Mouse (Mus musculus): ENCODE measurements around the gene Grifin.
A peak's percentile ranks its signal among the peaks of the same experiment; 100 is the strongest.

The Grifin gene

DNA sequence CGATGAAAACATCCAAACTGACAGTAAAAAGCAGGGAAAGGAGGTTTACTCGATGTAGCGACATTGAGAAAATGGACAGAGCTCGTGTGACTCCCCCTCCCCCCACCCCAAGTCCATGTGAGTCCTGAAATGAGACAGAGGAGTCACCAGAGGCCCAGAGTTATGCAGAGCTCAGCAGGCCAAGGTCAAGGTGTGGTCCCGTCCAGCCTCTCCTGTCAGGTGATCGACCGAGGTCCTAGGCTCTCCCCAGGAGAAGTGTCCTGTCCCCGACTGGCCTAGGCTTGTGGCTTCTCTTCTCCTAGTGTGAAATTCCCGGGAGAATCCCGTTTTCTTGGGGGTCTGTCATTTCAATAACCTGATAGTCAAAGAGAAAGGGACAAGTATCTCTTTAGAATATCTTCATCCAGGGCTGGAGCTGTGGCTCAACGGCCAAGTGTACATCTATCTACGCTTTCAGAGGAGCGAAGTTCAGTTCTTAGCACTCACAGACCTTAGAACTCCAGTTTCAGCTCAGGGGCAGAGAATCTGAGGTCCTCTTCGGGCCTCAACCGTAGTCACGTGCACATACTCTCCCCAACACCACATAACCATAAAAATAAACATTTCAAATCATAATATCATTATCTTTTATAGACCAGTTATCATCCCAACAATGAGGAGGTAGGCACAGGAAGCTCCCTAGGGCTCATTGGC, 24.4 kb upstream of the Grifin start:
- DNase-seq (ENCODE audit: low read depth, low spot score) = no peak

DNA sequence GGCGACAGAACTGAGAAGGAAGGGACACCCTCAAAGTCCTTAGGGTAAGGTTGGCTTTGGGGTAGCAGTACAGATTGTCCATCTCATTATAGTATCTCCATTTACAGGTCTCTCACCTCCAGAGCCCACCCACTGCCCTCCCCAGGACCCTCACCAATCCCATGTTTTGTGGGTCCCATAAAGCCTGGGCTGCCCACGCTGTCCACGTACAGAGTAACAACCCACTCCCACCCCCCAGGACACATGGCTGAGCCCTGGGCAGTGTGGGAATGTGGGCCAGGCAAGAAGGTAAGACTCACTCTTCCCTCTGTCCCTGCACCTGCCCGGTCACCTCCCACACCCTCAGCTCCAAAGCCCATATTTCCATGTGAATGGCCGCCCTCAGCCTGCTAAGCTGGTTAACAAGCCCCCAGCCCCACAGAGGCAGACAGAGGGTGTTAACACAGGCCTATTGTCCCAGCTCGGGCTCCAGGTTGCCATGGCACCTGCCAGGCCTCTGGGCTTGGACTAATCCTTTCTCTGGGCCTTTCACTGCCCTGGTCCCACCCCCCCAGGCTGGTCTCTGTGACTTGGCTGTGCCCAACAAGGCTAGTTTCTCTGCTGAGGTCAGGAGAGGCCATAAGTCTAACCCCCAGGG, 19.0 kb upstream of the Grifin start:
- DNase-seq (ENCODE audit: low read depth, low spot score) = no peak

DNA sequence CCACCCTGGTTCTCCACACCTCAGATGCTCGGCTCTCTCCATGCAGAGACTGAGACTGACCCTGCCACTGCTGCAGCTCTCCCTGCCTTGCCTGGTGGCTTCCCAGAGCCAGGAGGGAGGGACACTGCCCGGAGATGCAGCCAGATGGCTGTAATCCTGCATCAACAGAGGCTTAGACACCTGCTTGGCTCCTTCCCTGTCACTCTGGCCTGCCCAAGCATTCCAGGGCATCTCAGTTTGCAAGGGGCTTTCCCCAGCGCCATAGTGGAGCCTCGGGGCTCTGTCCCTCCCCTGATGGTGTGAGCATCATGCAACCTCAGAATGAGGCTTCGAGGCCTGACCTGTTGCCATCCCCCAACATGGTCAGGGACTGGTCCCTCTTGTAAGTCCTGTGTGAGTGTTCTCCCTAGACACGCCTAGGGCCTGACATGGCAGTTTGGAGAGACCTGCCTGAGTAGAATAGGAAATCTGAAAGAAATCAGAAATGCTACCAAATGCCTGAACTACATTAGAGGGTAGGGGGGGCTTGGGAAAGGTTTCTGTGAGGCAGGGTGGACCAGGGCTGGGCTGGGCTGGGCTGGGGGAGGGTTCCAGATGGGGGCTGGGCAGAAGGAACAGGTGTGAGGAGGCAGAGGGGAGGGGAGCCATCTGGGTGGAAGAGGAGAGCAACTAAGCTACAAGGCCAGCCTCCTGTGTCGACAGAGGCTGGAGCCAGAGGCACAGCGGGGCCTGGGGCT, 18.3 kb upstream of the Grifin start:
- peak; percentile 84 for DNase-seq (ENCODE audit: low read depth, low spot score)

DNA sequence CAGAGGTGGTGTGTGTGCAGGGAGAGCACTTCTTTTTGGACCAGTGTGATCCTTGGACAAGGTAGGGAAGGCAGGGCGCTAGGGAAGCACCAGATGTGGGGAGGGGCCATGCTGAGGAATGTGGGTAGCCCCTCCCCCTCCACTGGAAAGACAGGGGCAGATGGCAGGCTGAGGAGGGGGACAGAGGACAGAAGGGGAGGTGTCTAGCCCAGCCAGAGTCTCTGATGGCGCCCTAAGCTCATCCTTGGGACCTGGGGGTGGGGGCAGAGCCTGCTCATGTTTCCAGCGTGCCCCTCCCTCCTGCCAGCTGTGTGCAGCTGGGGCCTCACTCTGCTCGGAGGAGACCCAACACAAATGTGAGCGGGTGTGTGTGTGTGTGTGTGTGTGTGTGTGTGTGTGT, 16.7 kb upstream of the Grifin start:
- no peak for DNase-seq (ENCODE audit: low read depth, low spot score)

DNA sequence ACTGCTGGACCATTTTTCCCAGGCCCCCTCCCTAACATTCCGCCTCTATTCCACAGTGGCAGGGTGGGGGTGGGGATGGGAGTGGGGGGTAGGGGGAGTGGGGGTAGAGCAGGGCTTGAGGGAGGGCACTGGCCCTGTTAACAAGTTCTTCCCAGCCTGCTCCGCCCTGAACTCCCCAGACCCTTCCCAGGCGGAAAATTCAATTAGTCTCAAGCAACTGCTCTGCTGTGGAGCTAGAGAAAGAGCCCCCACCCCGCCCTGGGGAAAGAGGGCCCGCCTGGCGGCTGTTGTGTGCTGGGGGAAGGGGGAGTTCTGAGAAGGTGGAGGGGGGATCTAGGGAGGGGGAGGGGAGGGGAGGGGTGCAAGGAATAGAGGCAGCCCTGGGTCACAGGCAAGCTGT, 14.9 kb upstream of the Grifin start:
- DNase-seq (ENCODE audit: low read depth, low spot score) = no peak

DNA sequence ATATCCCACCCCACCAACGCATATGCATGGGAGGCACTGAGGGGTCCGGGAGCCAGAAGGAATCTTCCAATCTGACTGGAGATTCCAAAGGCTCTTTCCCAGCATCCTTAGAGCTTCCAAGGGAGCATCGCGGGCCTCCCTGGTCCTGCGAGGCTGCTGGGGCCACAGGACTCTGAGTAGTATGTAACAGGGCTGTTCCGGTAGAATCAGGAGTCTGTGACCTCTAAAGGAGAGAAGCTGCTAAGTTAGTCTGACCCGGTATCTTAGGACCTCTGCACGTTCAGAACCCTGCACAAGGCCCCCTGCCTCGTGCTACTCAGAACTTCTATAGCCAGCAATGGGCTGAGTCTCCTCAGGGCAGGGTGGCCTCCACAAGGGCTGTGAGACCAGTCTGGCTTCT, 14.3 kb upstream of the Grifin start:
- DNase-seq (ENCODE audit: low read depth, low spot score) = no peak

DNA sequence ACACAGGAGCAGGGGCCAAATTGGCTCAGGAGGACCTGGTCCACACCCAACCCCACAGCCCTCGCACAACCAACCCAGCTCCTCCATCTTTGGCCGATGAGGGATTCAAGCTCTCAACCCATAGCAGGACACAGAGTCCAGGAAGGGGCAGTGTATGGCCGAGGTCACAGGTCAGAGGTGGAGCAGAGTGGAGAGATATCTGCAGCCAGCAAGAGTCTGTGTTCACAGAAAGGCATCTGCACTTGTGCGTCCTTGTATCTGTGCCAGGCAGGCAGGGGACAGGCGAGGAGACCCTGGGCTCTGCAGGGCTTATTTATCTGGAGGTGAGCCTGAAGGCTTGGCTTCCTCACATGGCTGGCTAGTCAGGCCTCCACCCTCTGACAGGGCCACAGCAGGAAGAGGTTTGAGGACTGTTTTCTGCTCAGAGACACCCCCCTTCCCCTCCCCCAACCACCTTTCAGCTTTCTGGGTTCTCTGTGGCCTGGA, 10.6 kb upstream of the Grifin start:
- DNase-seq (ENCODE audit: low read depth, low spot score) = no peak

DNA sequence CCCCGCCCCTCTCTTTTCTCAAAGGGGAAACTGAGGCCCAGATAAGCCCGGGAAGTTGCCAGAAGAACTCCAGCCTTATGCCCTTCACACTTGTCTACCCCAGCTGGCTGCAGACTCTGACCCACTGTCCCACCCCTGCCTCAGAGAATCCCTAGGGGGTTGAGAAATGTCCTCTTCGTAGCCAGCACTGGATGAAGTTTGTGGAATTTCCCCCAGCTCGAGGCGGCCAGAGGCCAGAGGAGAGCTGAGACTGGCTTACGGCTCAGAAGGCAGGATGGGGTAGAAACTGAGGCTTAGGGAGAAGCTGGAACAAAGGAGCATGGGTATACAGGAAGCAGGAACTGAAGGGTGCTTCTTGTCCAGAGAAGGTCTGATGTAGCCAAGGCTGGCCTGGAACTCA, 7.7 kb upstream of the Grifin start:
- DNase-seq (ENCODE audit: low read depth, low spot score) = peak; percentile 71

DNA sequence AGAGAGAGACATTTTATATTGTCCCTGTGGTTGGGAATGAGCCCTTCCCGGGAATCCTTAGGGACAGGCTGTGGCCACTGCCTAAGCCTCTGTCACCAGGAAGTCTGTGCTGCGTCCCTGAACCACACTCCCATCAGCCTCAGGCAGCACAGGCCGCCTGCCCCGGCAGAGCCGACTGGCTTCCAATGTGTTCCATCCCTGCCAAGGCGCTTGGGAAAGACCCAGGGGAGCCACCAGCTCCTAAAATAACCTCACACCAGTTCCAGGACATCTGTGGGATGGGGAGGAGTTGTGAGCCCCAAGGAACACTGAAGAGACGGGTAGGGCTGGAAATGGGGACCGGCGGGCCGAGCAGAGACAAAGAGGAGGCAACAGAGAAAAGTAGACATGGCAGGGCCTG, 6.8 kb upstream of the Grifin start:
- DNase-seq (ENCODE audit: low read depth, low spot score) = peak; percentile 92

DNA sequence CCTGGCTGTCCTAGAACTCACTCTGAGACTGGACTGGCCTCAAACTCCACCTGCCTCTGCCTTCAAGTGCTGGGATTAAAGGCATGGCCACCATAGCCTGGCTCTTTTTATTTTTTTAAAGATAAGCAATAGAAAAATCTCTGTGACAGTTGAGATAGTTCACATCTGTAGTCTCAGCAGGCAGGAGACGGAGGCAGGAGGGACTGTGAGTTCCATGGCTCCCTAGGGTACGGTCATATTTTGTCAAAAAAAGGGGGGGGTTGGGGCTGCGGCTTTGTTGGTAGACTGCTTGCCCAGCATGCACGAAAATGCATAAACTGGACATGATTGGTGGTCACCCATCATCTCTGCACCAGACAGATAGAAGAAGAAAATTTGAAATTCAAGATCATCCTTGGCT, 6.3 kb upstream of the Grifin start:
- DNase-seq (ENCODE audit: low read depth, low spot score) = no peak

DNA sequence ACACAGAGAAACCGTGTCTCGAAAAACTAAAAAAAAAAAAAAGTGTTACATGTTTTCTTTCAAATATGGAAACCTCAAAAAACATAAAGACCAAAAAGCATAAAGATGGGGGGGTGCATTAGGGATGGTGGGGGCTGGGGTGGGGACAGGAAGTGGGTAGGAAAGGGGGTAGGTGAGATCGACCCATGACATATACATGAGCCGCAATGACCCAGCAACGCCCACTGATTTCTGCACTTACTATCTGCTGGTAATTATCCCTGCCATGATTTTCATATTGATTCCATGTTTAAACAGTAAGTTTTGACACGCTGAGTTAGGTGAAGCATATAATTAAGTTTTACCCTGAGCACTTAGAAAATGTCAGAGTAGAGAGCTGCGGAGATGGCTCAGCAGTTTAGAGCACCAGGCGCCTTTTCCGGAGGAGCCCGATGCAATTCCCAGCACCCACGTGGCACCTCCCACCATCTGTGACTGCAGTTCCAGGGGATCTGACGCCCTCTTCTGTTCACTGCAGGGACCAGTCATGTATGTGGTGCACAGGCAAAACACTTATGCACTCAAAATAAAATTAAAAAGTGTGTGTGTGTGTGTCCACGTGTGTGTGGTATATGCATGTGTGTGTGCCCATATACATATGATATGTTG, 5.5 kb upstream of the Grifin start:
- DNase-seq (ENCODE audit: low read depth, low spot score) = no peak

DNA sequence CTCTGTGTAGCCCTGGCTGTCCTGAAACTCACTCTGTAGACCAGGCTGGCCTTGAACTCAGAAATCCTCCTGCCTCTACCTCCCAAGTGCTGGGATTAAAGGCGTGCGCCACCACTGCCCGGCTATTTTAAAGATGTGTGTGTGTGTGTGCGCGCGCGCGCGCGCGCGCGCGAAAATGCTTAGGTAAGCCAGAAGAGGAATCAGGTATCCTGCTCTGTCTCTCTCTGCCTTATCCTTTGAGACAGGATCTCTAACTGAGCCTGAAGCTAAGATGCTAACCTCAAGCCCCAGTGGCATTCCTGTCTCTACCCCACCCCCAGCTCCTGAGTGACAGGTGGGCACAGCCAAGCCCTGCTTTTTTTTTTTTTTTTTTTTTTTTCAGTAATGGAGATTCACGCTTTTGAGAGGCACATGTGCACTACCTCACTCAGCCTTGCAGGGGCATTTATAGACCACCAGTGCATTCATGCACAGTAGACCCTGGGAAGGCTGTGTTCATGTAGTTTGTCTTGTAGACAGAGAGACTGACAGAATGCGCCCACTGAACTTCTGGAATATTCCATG, 4.2 kb upstream of the Grifin start:
- no peak for DNase-seq (ENCODE audit: low read depth, low spot score)

DNA sequence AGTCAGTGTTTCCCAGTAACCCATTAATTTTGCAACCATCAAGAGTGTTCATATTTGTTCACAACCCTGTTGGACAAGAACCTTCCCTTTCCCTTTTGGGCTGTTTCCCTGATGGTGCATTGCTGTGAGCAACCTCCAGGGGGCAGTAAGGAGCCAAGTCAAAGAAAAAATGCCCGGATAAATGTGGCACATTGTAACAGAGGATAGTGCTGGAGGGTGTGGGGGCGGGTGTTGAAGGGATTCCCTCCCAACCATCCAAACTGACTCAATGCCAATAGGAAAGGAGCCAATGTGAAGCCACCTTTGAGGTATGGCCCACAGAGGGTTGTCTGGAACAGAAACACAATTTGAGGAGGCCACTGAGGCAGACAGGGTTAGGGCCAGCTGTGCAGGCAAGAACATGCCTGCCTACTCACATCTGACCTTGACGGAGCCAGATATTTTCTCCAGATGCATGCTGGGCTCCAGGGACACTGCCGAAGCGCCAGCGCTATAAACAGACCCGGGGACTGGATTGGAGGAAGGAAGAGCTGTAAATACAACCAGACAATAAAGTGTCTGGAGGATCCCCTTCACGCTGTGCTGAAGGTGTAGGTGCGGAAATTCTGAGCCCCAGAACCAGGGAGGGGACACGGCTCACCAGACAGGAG, 3.6 kb upstream of the Grifin start:
- peak; percentile 57 for DNase-seq (ENCODE audit: low read depth, low spot score)

DNA sequence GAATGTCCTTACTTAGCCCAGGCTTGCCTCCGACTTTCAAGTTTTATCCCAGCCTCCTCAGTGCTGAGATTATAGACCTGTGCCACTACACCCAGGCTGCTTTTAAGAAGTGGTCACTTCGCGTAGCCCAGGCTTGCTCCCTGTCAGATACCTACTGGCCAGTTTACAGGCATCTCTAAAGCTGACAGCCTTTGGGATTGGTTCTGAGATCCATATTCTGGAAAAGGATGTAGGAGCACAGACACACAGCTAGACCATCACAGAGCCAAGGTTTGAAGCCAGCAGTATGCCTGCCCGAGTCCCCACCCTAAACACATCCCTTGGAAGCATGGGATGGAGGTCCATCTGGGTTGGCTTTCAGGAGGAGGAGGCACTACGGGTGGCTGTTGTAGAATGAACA, 2.9 kb upstream of the Grifin start:
- no peak for DNase-seq (ENCODE audit: low read depth, low spot score)

DNA sequence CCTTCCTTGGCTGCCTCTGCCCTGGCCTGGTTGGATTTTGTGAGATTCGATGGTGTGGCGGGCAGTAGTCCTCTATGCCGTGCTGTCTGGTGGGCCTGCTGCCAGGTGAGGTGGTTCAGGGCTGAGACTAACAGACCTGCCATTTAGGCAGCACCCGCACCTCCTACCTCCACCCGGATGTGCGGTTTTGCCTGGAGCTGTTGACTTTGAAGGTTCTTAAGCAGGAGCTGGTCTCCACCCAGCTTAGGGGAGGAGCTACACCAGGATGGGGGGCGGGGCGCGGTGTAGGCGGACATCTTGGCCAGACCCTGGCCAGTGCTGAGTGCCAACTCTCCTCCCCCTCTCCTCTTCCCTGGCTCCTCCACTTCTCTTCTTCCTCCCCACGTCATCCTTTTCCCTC, 2.5 kb upstream of the Grifin start:
- peak; percentile 47 for DNase-seq (ENCODE audit: low read depth, low spot score)

DNA sequence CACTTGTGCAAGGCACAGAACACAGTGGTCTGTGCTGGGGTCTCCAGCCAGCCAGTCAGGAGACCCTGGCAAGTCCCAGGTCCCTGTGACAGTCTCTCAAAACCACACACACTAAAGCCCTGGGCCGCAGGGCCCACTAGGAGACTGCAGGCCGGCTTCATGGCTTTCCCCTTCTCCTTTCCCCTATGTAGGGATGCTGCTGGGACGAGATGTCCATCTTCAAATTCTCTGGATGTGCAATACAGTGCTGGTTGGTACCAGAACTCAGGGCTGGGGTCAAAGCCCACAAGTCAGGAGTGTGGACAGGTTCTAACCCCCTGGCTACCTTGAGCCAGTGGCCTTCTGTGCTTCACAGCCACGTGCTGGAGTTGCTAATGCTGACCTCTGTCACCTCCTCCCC, 1.4 kb upstream of the Grifin start:
- DNase-seq (ENCODE audit: low read depth, low spot score) = no peak

DNA sequence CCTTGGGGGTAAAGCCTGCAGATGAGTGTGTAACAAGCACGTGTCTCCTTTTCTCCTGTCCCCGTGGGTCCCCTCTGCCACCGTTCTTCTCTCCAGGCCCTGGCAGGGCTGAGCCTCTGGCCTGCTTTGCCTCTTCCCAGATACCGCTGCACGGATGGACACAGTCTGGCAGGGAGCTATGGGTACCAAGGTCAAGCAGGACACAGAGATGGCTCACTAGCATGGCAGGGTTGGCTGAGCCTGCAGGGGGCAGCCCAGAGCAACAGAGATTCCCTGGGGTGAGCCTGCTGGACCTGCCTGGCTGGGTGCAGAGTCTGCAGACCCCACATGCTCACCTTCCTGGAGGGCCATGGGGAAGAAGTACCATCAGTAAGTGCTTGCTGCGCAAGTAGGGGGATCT, 985 bp upstream of the Grifin start:
- no peak for DNase-seq (ENCODE audit: low read depth, low spot score)

DNA sequence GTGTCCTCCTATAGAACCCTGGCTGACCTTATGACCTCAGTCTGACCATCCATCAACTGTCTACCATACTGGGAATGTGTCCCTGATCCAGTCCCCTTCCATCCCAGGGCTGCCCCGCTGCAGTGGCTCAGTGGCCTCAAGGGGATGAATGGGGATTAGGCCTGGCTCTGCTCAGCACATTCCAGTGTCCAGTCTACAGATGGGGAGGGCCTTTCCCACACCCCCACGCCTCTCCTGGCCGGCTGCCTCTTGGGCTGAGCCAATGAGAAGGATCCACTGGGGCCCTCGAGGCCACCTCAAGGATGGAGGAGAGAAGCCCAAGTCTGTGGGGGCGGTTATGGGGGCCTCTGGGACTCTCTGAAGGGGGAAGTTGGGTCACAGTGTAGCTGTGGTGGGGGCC, 580 bp upstream of the Grifin start:
- no peak for DNase-seq (ENCODE audit: low read depth, low spot score)

DNA sequence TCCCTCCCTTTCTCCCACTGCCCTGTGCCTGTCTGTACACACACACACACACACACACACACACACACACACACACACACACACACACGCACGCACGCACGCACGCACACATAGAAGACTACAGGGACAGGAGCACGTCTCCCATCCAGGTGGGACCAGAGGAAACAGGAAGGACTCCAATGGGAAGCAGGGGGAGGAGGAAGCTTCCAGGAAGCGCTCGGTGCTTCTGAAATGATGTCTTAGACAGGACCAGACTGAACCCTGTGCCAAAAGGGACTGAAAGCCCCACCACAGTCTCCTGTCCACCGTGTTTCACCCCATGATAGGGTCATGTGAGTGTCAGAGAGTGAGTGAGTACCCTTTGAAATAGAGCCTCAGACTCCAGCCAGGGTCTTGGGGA, 2.3 kb downstream of the Grifin start:
- no peak for DNase-seq (ENCODE audit: low read depth, low spot score)

DNA sequence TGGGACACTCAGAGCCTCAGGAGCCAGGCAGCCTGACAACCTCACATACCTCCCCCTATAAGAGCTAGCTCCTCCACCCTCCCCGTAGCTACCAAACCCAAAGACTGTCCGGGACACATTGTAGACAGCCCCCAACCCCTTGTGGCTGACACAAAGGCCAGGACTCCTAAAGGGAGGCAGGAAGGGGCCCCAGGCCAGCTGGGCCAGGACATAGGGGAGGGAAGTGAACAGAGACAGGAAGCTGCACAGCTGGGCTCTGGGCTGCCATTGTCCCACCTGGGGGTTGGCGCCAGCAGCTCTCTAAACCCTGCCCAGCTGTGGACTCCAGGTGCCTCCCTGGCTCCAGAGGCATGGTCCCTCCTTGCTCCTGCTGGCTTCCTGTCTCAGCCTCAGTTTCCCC, 8.0 kb downstream of the Grifin start:
- DNase-seq (ENCODE audit: low read depth, low spot score) = no peak

DNA sequence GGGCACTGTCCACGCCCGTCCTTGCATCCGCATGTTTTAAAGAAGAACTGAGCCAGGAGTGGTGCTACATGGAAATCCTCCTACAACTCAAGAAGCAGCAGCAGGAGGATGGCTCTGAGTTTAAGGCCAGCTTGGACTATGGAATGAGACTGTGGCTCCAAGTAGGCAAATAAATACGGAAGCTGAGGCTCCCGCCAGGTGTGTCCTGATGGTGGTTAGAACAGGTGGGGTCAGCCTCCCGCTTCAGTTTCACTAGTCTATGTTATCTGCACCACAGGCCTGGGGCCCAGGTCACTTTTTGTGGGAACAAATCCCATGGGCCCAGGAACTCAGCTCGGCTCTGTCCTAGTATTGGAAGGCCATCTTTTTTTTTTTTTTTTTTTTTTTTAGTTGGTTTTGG, 11.2 kb downstream of the Grifin start:
- no peak for DNase-seq (ENCODE audit: low read depth, low spot score)
